Mouse (Mus musculus) neural tube, embryonic 14.5 days (tissue): ENCODE data around the gene Lonp2. TPM values are rescaled to one million over a fixed set of nuclear protein-coding genes. Genes with fewer than 3 reads are reported as not detected.

ENCODE experiments used
- ATAC-seq: fragments of 200-750 bp; cut with Nextera tagmentation; 2 replicates; pipeline ENCODE4 v1.8.0; 2017; ENCODE audit warnings: low read depth, mild to moderate bottlenecking, moderate TSS enrichment, moderate library complexity
- H3K27ac ChIP-seq: fragments of 300-500 bp; sonication (generic); 2 replicates; pipeline ENCODE4 v1.5.1; 2014; ENCODE audit warnings: low read depth, mild to moderate bottlenecking, control low read depth, low read length, moderate library complexity, mixed read lengths
- H3K27me3 ChIP-seq: fragments of 300-500 bp; sonication (generic); 2 replicates; pipeline ENCODE4 v1.6.1; 2014; ENCODE audit warnings: low read length; ENCODE audit not compliant: control insufficient read depth, insufficient read depth
- H3K36me3 ChIP-seq: fragments of 300-500 bp; sonication (generic); 2 replicates; pipeline ENCODE4 v1.6.1; 2014; ENCODE audit warnings: low read length, mixed read lengths; ENCODE audit not compliant: control insufficient read depth, insufficient read depth
- H3K4me1 ChIP-seq: fragments of 300-500 bp; sonication (generic); 2 replicates; pipeline ENCODE4 v1.6.1; 2014; ENCODE audit warnings: low read length; ENCODE audit not compliant: control insufficient read depth, insufficient read depth
- H3K4me2 ChIP-seq: fragments of 300-500 bp; sonication (generic); 2 replicates; pipeline ENCODE4 v1.6.1; 2014; ENCODE audit warnings: mild to moderate bottlenecking, low read depth, low read length, control low read depth
- H3K4me3 ChIP-seq: fragments of 300-500 bp; sonication (generic); 2 replicates; pipeline ENCODE4 v1.5.1; 2014; ENCODE audit warnings: low read depth, low read length, control low read depth, mixed read lengths
- H3K9ac ChIP-seq: fragments of 300-500 bp; sonication (generic); replicated peaks from 2 replicates; pipeline ENCODE4 v1.6.1; 2014; ENCODE audit warnings: low read depth, mild to moderate bottlenecking, control low read depth, low read length, mixed read lengths
- H3K9me3 ChIP-seq: fragments of 300-500 bp; sonication (generic); 2 replicates; pipeline ENCODE4 v1.6.1; 2016; ENCODE audit warnings: low read length; ENCODE audit not compliant: control insufficient read depth
- WGBS: fragments of 180-500 bp; shearing (Covaris S2); extraction: QIAGEN DNeasy Blood & Tissue Kit; methylation state at CpG from one replicate; pipeline ENCODE4 v1.1.7; 2014; 5-methylcytosine and 5-hydroxymethylcytosine counted together
- polyA plus RNA-seq: library from polyadenylated mRNA; unstranded; fragments of >200 nt; fragmentation: Nextera tagmentation; extraction: Ambion mirVana; gene quantifications from 2 replicates; pipeline ENCODE4 v1.2.1, GENCODE M21; 2014

Gene Lonp2
- polyA plus RNA-seq, 1 experiment from 2014 or later, result 82.5 TPM

- no peak overlapping the region for H3K4me3 ChIP-seq
- no peaks in the 10 kb centered on the region for H3K27me3 ChIP-seq
- no peak overlapping the region for H3K9ac ChIP-seq
- H3K27ac ChIP-seq, result no peak overlapping the region
- 86% methylated on average over 4 of the region's 4 CpGs for WGBS
- no peak for ATAC-seq
- H3K9me3 ChIP-seq, result no peaks in the 10 kb centered on the region
- H3K36me3 ChIP-seq, result peaks cover 28% of the 10 kb centered on the region
- no peaks in the 10 kb centered on the region for H3K4me1 ChIP-seq
- H3K4me2 ChIP-seq, result no peak overlapping the region
Observed at GRCm38 (mm10) chr8:86638981-86639380, 15.1 kb downstream of the Lonp2 start.

GRCm38 (mm10) chr8:86642682-86643081 is 18.8 kb downstream of the Lonp2 start:
- Histone ChIP-seq H3K4me3 (no peak overlapping the region), H3K36me3 (peaks cover 12% of the 10 kb centered on the region), H3K9me3 (no peaks in the 10 kb centered on the region), H3K4me1 (no peaks in the 10 kb centered on the region), H3K27me3 (no peaks in the 10 kb centered on the region), H3K9ac (no peak overlapping the region), H3K4me2 (no peak overlapping the region), H3K27ac (no peak overlapping the region)
- WGBS, result 84% methylated on average over 3 of the region's 3 CpGs
- ATAC-seq, result no peak

GRCm38 (mm10) chr8:86644661-86645060 is 20.8 kb downstream of the Lonp2 start:
- no peak overlapping the region for H3K4me3 ChIP-seq
- peaks cover 8% of the 10 kb centered on the region for H3K36me3 ChIP-seq
- H3K4me1 ChIP-seq, result no peaks in the 10 kb centered on the region
- 98% methylated on average over 4 of the region's 4 CpGs for WGBS
- H3K27ac ChIP-seq, result no peak overlapping the region
- no peak overlapping the region for H3K9ac ChIP-seq
- H3K4me2 ChIP-seq, result no peak overlapping the region
- H3K27me3 ChIP-seq, result no peaks in the 10 kb centered on the region
- H3K9me3 ChIP-seq, result no peaks in the 10 kb centered on the region
- no peak for ATAC-seq

- Histone ChIP-seq H3K9me3 (no peaks in the 10 kb centered on the region), H3K4me1 (no peaks in the 10 kb centered on the region), H3K4me2 (no peak overlapping the region), H3K4me3 (no peak overlapping the region), H3K9ac (no peak overlapping the region), H3K27ac (no peak overlapping the region), H3K27me3 (no peaks in the 10 kb centered on the region), H3K36me3 (peaks cover 7% of the 10 kb centered on the region)
- ATAC-seq, result no peak
- whole genome bisulfite sequencing, result 73% methylated on average over 3 of the region's 3 CpGs
Observed at GRCm38 (mm10) chr8:86647771-86648170, 23.9 kb downstream of the Lonp2 start.

GRCm38 (mm10) chr8:86651416-86651815 is 27.6 kb downstream of the Lonp2 start:
- Histone ChIP-seq H3K9me3 (no peaks in the 10 kb centered on the region), H3K9ac (no peak overlapping the region), H3K27me3 (no peaks in the 10 kb centered on the region), H3K4me3 (no peak overlapping the region), H3K4me2 (no peak overlapping the region), H3K27ac (no peak overlapping the region), H3K36me3 (peaks cover 8% of the 10 kb centered on the region), H3K4me1 (no peaks in the 10 kb centered on the region)
- ATAC-seq, result no peak
- WGBS, result 89% methylated on average over 5 of the region's 5 CpGs

- H3K9me3 ChIP-seq, result no peaks in the 10 kb centered on the region
- H3K4me2 ChIP-seq, result no peak overlapping the region
- WGBS, result 79% methylated on average over 2 of the region's 2 CpGs
- H3K27ac ChIP-seq, result no peak overlapping the region
- peaks cover 8% of the 10 kb centered on the region for H3K36me3 ChIP-seq
- no peaks in the 10 kb centered on the region for H3K27me3 ChIP-seq
- no peaks in the 10 kb centered on the region for H3K4me1 ChIP-seq
- H3K9ac ChIP-seq, result no peak overlapping the region
- ATAC-seq, result no peak
- H3K4me3 ChIP-seq, result no peak overlapping the region
Observed at GRCm38 (mm10) chr8:86652546-86652945, 28.7 kb downstream of the Lonp2 start.

GRCm38 (mm10) chr8:86654578-86654977 is 30.7 kb downstream of the Lonp2 start:
- Histone ChIP-seq H3K9ac (no peak overlapping the region), H3K4me2 (no peak overlapping the region), H3K4me1 (no peaks in the 10 kb centered on the region), H3K27ac (no peak overlapping the region), H3K4me3 (no peak overlapping the region), H3K27me3 (no peaks in the 10 kb centered on the region), H3K36me3 (peaks cover 8% of the 10 kb centered on the region), H3K9me3 (no peaks in the 10 kb centered on the region)
- ATAC-seq, result no peak
- 80% methylated on average over 1 of the region's 1 CpGs for WGBS

GRCm38 (mm10) chr8:86668750-86669149 is 44.9 kb downstream of the Lonp2 start:
- H3K9ac ChIP-seq, result no peak overlapping the region
- H3K27ac ChIP-seq, result no peak overlapping the region; the same call in 1 of the 2 replicates
- no peaks in the 10 kb centered on the region for H3K27me3 ChIP-seq
- H3K9me3 ChIP-seq, result no peaks in the 10 kb centered on the region
- peaks cover 22% of the 10 kb centered on the region; the same call in 1 of the 2 replicates for H3K36me3 ChIP-seq
- H3K4me1 ChIP-seq, result no peaks in the 10 kb centered on the region
- ATAC-seq, result no peak
- H3K4me3 ChIP-seq, result no peak overlapping the region
- no peak overlapping the region for H3K4me2 ChIP-seq

GRCm38 (mm10) chr8:86669259-86669658 is 45.4 kb downstream of the Lonp2 start:
- Histone ChIP-seq H3K36me3 (peaks cover 25% of the 10 kb centered on the region; the same call in 1 of the 2 replicates), H3K4me1 (no peaks in the 10 kb centered on the region), H3K27me3 (no peaks in the 10 kb centered on the region), H3K9me3 (no peaks in the 10 kb centered on the region), H3K27ac (peak overlapping the region; percentile 39; the same call in 1 of the 2 replicates), H3K4me2 (no peak overlapping the region), H3K9ac (no peak overlapping the region), H3K4me3 (no peak overlapping the region)
- no peak for ATAC-seq
- WGBS, result 76% methylated on average over 4 of the region's 4 CpGs
